Mouse (Mus musculus) testis, adult 2 months (tissue): ENCODE measurements around the gene Gm6793. TPM values are rescaled to one million over a fixed set of nuclear protein-coding genes. Genes with fewer than 3 reads are reported as not detected.

Source experiments
- H3K27ac ChIP-seq: fragments of 200-500 bp; 2 replicates; pipeline ENCODE4 v1.5.1; 2012; ENCODE audit warnings: low read depth, low read length; ENCODE audit not compliant: control insufficient read depth, insufficient read depth
- H3K27me3 ChIP-seq: fragments of 200-500 bp; 2 replicates; pipeline ENCODE4 v1.6.1; 2012; ENCODE audit warnings: mild to moderate bottlenecking, low read length, moderate library complexity; ENCODE audit not compliant: control insufficient read depth, insufficient read depth
- H3K36me3 ChIP-seq: fragments of 200-500 bp; 2 replicates; pipeline ENCODE4 v1.6.1; 2012; ENCODE audit warnings: mild to moderate bottlenecking, low read length; ENCODE audit not compliant: control insufficient read depth, insufficient read depth
- H3K4me1 ChIP-seq: fragments of 200-500 bp; 2 replicates; pipeline ENCODE4 v1.6.1; 2012; ENCODE audit warnings: low read length; ENCODE audit not compliant: control insufficient read depth, insufficient read depth
- H3K4me3 ChIP-seq: fragments of 200-500 bp; 2 replicates; pipeline ENCODE4 v1.5.1; 2012; ENCODE audit warnings: low read depth, mild to moderate bottlenecking, low read length, moderate library complexity, mixed read lengths; ENCODE audit not compliant: control insufficient read depth
- CTCF ChIP-seq: fragments of 200-500 bp; IDR thresholded peaks from 2 replicates; pipeline ENCODE4 v1.5.1; 2012; ENCODE audit warnings: low read depth, mild to moderate bottlenecking, inconsistent platforms, low read length, moderate library complexity; ENCODE audit not compliant: control insufficient read depth, insufficient read depth, insufficient replicate concordance
- POLR2A ChIP-seq: fragments of 200-500 bp; IDR thresholded peaks from 2 replicates; pipeline ENCODE4 v1.6.1; 2012; ENCODE audit warnings: low read depth, mild to moderate bottlenecking, inconsistent platforms, low read length, moderate library complexity; ENCODE audit not compliant: control insufficient read depth
- polyA plus RNA-seq: library from polyadenylated mRNA; depleted of rRNA; stranded (reverse); fragments of >200 nt; gene quantifications from 2 replicates; pipeline ENCODE4 v1.2.3, GENCODE M21; 2012

The Gm6793 gene
- polyA plus RNA-seq, 1 experiment, result 0.06 TPM

DNA sequence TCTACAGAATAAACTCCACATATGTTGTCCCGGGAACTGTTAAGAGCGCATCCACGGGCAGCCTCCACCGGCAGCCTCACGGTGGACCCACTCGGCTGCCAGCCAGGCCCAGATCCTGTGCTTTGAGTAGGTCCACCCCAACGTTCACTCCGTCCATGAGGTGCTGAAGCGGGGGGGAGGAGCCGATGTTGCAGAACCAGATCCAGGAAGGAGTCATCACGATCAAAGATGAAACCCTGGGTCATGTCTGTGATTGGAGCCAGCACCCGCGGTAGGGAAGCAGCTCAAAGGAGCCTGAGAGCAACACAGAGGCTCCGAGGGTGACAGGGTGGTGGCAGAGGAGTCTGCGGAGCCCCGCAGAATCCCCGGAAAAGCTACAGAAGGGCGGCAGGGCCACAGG, 22.7 kb upstream of the Gm6793 start:
- H3K36me3 ChIP-seq, result no peaks in the 10 kb centered on the region
- no peaks in the 10 kb centered on the region for H3K27me3 ChIP-seq
- H3K27ac ChIP-seq, result no peak overlapping the region
- peak overlapping the region; percentile 30 for H3K4me3 ChIP-seq
- TF ChIP-seq CTCF (no peak), POLR2A (no peak)
- H3K4me1 ChIP-seq, result no peaks in the 10 kb centered on the region; the same call in none of the 2 replicates

DNA sequence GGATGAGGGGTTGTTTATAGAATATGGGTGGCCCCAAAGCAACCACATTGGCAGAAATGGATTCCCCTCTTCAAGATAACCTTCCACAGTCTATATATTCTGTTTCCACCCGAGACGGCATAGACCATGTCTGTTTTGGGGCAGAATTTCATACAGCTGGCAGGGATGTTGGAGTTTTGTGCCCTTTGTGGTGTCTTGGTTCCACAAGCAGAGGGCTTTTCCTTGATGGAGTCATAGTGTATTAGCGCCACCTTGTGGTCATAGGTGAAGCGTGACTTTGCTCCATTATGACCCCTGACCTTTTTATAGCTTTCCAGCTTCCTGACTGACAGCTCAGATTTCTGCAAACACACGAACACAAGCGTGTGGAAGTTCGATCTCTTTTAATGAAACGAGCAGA, 19.8 kb upstream of the Gm6793 start:
- TF ChIP-seq CTCF, result peak; percentile 37; the same call in 1 of the 2 replicates
- no peak for TF ChIP-seq POLR2A
- Histone ChIP-seq H3K4me1 (no peaks in the 10 kb centered on the region; the same call in none of the 2 replicates), H3K27me3 (no peaks in the 10 kb centered on the region), H3K27ac (no peak overlapping the region), H3K4me3 (no peak overlapping the region), H3K36me3 (no peaks in the 10 kb centered on the region)

DNA sequence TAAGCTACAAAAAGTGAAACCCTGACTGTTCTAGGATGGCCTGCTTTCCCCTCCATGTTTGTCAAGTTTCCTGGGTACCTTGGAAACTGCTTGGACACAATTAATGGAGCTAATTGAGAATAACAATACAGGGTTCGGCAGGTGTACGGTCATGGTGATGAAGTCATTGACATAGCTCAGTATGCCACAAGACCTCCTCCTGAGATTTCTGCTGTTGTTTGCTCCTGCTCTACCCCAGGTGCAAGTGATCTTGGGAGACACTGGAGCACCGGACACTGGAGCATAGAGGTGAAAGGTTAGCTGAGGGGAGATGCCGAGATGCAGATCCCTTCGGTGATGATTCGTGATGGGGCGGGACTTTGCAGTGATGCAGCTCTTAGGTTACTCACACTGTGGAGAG, 18.2 kb upstream of the Gm6793 start:
- TF ChIP-seq POLR2A (no peak), CTCF (no peak)
- Histone ChIP-seq H3K27me3 (no peaks in the 10 kb centered on the region), H3K4me3 (no peak overlapping the region), H3K27ac (no peak overlapping the region), H3K4me1 (no peaks in the 10 kb centered on the region; the same call in none of the 2 replicates), H3K36me3 (no peaks in the 10 kb centered on the region)

DNA sequence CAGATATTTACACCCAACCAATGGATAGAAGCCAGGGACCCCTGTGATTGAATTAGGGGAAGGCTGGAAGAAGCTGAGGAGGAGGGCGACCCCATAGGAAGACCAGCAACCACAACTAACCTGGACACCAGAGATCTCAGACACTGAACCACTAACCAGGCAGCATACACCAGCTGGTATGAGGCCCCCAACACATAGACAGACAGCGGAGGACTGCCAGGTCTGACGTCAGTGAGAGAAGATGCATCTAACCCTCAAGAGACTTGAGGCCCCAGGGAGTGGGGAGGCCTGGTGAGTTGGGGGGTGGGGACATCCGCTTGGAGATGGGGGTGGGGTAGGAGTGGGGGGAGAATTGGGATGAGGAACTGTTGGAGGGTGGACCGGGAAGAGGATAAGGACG, 15.8 kb upstream of the Gm6793 start:
- Histone ChIP-seq H3K27ac (no peak overlapping the region), H3K4me3 (no peak overlapping the region), H3K27me3 (no peaks in the 10 kb centered on the region), H3K4me1 (no peaks in the 10 kb centered on the region), H3K36me3 (no peaks in the 10 kb centered on the region)
- TF ChIP-seq CTCF, result no peak
- no peak for TF ChIP-seq POLR2A

DNA sequence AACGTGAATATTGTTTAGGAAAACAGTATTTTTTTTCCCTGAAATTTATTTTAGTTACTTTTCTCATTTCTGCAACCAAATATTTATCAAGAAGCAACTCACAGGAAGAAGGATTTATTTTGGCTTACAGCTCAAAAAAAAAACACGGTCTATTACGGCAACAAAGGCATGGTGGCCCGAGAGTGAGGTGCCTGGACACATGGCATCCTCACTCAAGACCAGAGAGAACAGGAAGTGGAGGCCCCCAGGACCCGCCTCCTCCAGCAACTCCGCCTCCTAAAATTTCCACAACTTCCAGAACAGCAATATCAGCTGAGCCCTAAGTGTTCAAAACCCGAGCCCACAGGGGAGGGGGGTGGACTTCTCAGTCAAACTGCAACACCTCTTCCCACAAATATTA, 14.6 kb upstream of the Gm6793 start:
- H3K4me3 ChIP-seq, result no peak overlapping the region
- H3K4me1 ChIP-seq, result no peaks in the 10 kb centered on the region
- no peaks in the 10 kb centered on the region for H3K36me3 ChIP-seq
- no peak overlapping the region for H3K27ac ChIP-seq
- H3K27me3 ChIP-seq, result no peaks in the 10 kb centered on the region
- TF ChIP-seq POLR2A (no peak), CTCF (no peak)

DNA sequence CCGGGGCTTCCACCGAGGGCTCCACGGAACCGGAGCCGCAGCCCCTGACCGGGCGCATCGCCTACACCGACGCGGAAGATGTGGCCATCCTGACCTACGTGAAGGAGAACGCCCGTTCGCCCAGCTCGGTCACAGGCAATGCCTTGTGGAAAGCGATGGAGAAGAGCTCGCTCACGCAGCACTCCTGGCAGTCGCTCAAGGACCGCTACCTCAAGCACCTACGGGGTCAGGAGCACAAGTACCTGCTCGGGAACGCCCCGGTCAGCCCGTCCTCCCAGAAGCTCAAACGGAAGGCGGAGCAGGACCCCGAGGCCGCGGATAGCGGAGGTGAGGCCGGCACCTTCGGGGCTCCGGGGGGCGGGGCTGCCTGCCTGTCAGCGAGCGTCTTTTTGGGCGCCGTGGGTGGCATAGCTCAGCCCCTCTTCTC, 3.0 kb downstream of the Gm6793 start:
- H3K27me3 ChIP-seq, result no peaks in the 10 kb centered on the region
- peak overlapping the region; percentile 92 for H3K4me3 ChIP-seq
- peaks cover 1% of the 10 kb centered on the region; the same call in 1 of the 2 replicates for H3K36me3 ChIP-seq
- H3K4me1 ChIP-seq, result no peaks in the 10 kb centered on the region; the same call in 1 of the 2 replicates
- TF ChIP-seq CTCF (no peak), POLR2A (no peak)
- H3K27ac ChIP-seq, result peak overlapping the region; percentile 73

DNA sequence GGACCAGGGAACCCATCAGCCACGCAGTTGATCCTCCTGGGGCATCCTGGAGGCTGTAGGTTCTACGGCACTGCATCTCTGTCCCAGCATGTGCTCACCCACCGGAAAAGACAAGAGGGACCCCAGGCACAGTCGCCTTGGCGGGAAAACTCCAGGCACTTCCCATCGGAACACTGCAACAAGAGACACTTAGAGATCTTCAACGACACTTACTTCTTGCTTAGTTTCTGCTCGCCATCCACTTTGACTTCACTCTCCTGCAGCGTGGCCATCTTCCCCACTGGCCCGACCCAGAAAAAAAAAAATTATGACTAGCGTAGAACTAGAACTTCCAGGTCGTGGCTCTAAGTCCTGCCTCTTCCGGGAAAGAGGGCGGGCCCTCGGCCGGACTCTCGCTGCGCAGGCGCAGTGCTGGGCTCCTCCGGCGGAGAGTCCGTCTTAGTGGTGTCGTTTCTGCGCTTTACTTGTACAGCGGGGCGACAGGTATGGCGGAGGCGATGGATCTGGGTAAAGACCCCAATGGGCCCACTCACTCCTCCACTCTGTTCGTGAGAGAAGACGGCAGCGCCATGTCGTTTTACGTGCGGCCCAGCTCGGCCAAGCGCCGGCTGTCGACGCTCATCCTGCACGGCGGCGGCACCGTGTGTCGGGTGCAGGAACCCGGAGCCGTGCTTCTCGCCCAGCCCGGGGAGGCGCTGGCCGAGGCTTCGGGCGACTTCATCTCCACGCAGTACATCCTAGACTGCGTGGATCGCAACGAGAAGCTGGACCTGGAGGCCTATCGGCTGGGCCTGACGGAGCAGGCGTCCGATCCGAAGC, 3.6 kb downstream of the Gm6793 start, which contains the start of the genes Kars and Terf2ip:
Gene Kars (minus strand): TSS at position 327 of the 819 bp plus-strand sequence.
Gene Terf2ip (plus strand): TSS at position 402 of the 819 bp plus-strand sequence.
- no peaks in the 10 kb centered on the region for H3K27me3 ChIP-seq
- TF ChIP-seq CTCF (no peak), POLR2A (peak; percentile 94)
- peak within 1 kb of the TSS; percentile 92 for H3K4me3 ChIP-seq
- no peaks in the 10 kb centered on the region; the same call in 1 of the 2 replicates for H3K36me3 ChIP-seq
- peak within 1 kb of the TSS; percentile 73 for H3K27ac ChIP-seq
- H3K4me1 ChIP-seq, result no peaks in the 10 kb centered on the region; the same call in 1 of the 2 replicates
